Mouse (Mus musculus): ENCODE results near the gene Btrc.

Gene Btrc

GRCm38 (mm10) chr19:45577141-45577750 is 213.7 kb downstream of the Btrc start:
- no peak for DNase-seq

DNA sequence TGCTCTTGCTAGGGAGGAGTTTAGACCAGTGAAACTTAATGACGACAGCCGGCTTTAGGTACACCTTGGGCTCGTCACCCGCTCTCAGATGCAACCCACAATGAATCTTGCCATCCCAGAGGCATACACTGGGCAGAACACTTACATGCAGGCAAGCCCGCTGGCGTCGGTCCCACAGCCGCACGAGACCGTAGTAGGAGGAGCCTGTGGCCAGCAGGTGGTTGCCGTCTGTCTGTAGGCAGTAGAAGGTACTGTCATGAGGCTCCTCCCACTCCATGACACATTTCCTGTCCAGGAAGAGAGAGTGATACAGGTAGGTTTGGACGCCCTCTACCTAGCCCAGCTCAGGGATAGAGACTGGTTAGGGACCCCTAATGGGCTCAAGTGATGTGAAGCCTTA is 215.4 kb downstream of the Btrc start:
- no peak for DNase-seq

- DNase-seq: no peak
Observed at GRCm38 (mm10) chr19:45579416-45579815, 215.9 kb downstream of the Btrc start.
